Mouse (Mus musculus) E14TG2a.4 (cell line): Measurements from ENCODE around the gene Tsfm.

Experiments used
- H3K27me3 ChIP-seq: 2 replicates; pipeline ENCODE4 v1.6.1; 2014; ENCODE audit warnings: low read length, control low read depth; ENCODE audit not compliant: insufficient read depth
- H3K36me3 ChIP-seq: 2 replicates; pipeline ENCODE4 v1.6.1; 2014; ENCODE audit warnings: low read length, control low read depth; ENCODE audit not compliant: insufficient read depth
- H3K4me1 ChIP-seq: replicated peaks from 2 replicates; pipeline ENCODE4 v1.6.1; 2014; ENCODE audit warnings: low read depth, low read length, control low read depth
- H3K4me3 ChIP-seq: replicated peaks from 2 replicates; pipeline ENCODE4 v1.5.1; 2014; ENCODE audit warnings: mild to moderate bottlenecking, low read length
- H3K9me3 ChIP-seq: 2 replicates; pipeline ENCODE4 v1.6.1; 2014; ENCODE audit warnings: low read length, control low read depth
- CTCF ChIP-seq: conservative IDR thresholded peaks from 2 replicates; pipeline ENCODE4 v1.5.1; 2014; ENCODE audit warnings: low read length
- NANOG ChIP-seq: IDR thresholded peaks from 2 replicates; pipeline ENCODE4 v1.6.1; 2014; ENCODE audit warnings: borderline replicate concordance, low read length, mixed read lengths
- POU5F1 ChIP-seq: IDR thresholded peaks from 2 replicates; pipeline ENCODE4 v1.6.1; 2014; ENCODE audit warnings: low read length, borderline replicate concordance

Tsfm gene

DNA sequence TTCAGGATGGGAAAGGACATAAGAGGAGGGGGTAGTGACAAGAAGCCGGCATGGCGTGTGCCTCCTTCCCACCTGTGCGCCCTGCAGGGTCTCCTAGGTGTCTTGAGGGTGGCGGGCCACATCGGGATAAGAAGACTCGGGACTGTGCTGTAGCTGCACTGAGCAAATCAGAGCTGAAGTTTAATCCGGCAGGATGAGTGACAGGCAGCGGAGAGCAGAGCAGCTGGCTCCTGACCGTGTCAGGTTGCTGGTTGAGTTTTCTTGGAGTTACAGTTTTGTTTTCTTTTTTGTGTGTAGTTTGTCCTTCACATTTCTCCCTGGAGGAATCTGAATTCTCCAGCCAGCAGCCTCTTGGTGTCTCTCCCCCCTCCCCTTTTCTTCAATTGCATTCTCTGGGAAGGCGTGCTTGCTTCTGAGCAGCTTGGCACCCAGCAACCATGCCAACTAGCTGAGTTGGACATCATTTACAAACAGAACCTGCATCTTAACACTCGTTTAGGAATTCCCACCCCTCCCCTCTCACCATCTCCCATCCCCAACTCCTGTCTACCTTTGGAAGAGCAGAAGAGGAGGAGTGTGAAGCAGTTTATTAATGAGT, 49.6 kb downstream of the Tsfm start:
- Histone ChIP-seq H3K27me3 (0 out of 2 replicates have a peak, but pooled peaks cover 2% of the 10 kb centered on the region), H3K36me3 (peaks cover 33% of the 10 kb centered on the region), H3K9me3 (no peaks in the 10 kb centered on the region), H3K4me3 (peak overlapping the region; percentile 91), H3K4me1 (peaks cover 84% of the 10 kb centered on the region)
- TF ChIP-seq CTCF (no peak), NANOG (no peak), POU5F1 (no peak)

DNA sequence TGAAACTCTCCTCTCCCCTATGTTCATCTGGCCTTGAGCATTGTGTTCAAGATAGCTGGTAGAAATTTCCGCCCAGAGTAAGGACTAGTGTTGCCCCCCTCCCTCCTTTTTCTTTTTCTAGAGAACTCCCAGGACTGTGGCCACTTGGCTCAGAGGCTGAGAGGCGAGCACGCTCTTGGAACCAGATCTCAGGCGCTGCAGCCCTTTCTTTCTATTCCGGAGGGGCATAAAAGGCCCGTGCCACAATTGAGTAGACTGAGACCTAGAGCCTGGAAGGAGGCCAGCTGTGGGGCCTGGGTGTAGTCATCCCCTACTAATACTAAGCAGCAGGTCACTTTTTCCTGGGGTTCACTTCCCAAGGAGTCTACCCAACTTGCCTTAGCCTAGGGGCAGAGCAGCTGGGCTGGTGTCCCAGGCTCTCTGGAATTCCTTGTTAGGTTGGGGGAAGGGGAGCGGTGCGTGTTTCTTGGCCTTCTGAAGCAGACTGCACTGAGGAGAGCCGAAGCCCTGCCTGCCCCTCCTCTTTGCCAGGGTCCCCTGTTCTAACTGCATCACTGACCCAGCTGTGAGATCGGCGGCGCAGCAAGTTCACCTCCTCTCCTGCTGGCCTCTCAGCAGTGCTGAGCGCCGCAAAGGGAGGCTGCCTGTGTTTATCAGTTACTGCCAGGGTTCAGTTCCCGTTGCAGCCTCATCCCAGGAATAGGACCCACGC, 50.3 kb downstream of the Tsfm start:
- Histone ChIP-seq H3K4me3 (peak overlapping the region; percentile 91), H3K27me3 (peaks cover 3% of the 10 kb centered on the region), H3K36me3 (peaks cover 30% of the 10 kb centered on the region), H3K9me3 (no peaks in the 10 kb centered on the region), H3K4me1 (peaks cover 84% of the 10 kb centered on the region)
- TF ChIP-seq CTCF (no peak), POU5F1 (no peak), NANOG (no peak)

DNA sequence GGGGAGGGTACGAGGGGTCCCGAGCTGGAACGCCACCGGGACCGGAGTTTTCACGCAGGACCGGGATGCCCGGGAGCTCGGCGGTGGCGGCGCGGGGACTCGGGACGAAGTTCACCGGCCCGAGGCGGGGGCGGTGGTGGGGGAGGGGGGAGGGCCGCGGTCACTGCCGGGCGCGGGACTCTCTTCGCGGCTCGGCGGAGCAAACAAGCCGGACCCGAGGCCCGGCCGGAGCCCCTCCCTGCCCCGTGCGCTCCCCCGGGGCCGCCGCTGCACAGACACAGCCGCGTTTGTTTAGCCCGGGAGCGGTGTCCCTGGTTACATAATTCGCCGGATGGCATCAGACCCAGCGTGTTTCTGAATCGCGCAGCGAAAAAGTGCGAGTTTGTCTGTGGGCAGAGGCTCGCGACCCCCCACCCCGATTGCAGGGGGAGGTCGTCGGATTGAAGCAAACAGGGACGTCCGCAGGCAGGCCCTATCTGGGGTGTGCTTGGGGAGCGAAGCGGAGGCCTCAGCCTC, 50.9 kb downstream of the Tsfm start:
- peak overlapping the region; percentile 91 for H3K4me3 ChIP-seq
- peaks cover 6% of the 10 kb centered on the region for H3K27me3 ChIP-seq
- H3K36me3 ChIP-seq: peaks cover 29% of the 10 kb centered on the region
- no peak for TF ChIP-seq NANOG
- TF ChIP-seq CTCF: no peak
- TF ChIP-seq POU5F1: no peak
- peaks cover 82% of the 10 kb centered on the region for H3K4me1 ChIP-seq
- no peaks in the 10 kb centered on the region for H3K9me3 ChIP-seq

DNA sequence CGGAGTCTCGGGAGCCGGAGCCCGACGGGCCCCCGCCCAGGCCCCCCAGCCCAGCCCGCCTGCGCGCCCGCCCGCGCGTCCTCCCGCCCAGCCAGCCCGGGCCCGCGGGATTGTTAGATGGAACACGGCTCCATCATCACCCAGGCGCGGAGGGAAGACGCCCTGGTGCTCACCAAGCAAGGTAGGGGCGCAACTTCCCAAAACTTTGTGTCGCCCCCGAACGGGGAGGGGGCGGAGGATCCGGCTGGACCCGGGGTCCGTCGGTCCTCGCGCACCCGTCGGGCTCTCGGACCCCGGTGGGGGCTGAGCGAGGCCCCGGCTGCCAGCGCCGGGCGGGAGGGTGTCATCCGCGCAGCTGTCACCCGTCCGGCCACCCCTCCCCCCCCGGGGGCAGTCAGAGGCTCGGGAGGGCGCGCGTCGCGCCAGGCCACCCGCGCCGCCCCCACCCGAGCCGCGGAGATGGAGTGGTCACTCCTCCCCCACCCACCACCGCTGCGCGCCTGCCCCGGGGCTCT, 51.5 kb downstream of the Tsfm start:
- Histone ChIP-seq H3K27me3 (peaks cover 6% of the 10 kb centered on the region), H3K4me1 (peaks cover 82% of the 10 kb centered on the region), H3K36me3 (peaks cover 24% of the 10 kb centered on the region), H3K4me3 (peak overlapping the region; percentile 91), H3K9me3 (no peaks in the 10 kb centered on the region)
- TF ChIP-seq POU5F1: no peak
- no peak for TF ChIP-seq CTCF
- TF ChIP-seq NANOG: no peak

DNA sequence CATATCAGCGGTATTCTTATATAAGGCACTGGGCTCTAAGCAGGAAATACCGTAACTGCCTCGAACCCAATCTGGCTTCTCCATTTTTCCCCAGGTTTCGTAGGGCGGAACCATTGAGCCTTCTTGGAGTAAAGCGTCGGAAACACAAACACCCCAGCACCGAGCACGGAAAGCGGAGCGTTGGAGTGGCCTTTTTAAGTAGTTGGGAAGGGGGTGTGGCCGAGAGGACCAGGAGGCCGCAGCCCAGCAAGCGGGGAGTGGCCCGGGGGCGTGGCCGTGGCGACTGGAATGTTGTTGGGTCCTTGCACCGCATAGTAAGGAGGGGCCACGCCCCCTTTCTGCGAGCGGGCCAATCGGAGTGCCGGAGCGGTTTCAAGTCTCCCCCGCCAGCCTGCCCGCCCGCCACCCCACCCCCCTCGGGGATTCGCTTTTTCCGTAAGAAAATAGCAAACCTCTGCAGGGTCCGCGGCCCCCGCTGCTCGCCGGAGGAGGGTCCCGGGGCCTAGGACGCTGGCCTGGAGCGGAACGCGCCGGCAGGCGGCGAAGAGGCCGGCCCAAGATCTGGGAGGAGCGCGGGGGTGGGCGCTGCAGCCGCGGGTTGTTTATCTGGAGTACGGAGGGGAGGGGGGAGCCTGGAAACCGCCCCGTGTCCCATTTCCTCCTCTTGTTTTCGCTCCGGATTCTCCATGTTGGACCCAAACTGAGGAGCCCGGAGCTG, 52.2 kb downstream of the Tsfm start, which contains the start of gene Ctdsp2:
Ctdsp2 (plus strand) TSS at position 441 of the 718 bp plus-strand sequence.
- Histone ChIP-seq H3K9me3 (no peaks in the 10 kb centered on the region), H3K4me3 (peak within 1 kb of the TSS; percentile 91), H3K27me3 (peaks cover 6% of the 10 kb centered on the region), H3K36me3 (peaks cover 17% of the 10 kb centered on the region), H3K4me1 (peaks cover 82% of the 10 kb centered on the region)
- TF ChIP-seq CTCF: no peak
- no peak for TF ChIP-seq NANOG
- no peak for TF ChIP-seq POU5F1

DNA sequence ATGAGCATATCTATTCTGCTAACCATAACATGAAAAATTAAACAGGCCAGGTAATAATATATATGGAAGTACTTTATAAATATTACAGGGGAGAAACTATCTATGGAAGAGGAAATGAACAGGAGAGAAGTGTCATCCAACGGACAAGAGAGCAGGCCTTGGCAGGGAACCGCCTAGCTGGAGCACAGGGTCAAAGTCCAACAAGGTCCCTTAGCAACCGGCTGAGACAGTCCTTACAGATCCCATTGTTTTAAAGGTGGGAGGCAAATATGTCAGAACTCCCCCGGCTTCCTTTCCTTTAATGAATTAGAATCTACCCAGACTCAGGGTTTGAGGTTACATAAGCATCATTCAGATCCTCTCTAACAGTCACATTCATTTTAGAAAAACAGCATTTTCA, 53.6 kb downstream of the Tsfm start:
- no peaks in the 10 kb centered on the region for H3K9me3 ChIP-seq
- H3K27me3 ChIP-seq: peaks cover 6% of the 10 kb centered on the region
- peaks cover 78% of the 10 kb centered on the region for H3K4me1 ChIP-seq
- peaks cover 5% of the 10 kb centered on the region; the same call in 1 of the 2 replicates for H3K36me3 ChIP-seq
- TF ChIP-seq POU5F1 (no peak), NANOG (no peak), CTCF (no peak)
- H3K4me3 ChIP-seq: no peak overlapping the region

DNA sequence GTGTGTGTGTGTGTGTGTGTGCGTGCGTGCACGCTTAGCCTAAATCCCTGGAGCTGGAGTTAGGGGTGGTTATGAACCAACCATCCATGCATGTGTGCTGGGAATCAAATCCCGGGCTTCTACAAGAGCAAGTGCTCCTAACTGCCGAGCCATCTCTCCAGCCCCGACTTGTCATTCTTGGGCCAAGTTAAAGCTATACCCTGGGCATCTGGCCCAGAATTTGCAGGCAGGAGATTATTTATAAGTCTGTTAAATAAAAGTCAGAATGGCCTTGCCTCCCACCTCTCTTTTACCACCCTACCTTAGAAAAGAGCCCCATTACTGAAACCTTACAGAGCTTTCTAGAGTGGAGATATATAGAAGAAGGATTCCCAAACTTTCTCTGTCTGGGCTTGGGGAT, 54.9 kb downstream of the Tsfm start:
- Histone ChIP-seq H3K27me3 (peaks cover 6% of the 10 kb centered on the region), H3K4me3 (no peak overlapping the region), H3K9me3 (no peaks in the 10 kb centered on the region), H3K4me1 (peaks cover 75% of the 10 kb centered on the region), H3K36me3 (0 out of 2 replicates have a peak, but pooled peaks cover under 1% of the 10 kb centered on the region)
- TF ChIP-seq CTCF (no peak), NANOG (no peak), POU5F1 (no peak)

DNA sequence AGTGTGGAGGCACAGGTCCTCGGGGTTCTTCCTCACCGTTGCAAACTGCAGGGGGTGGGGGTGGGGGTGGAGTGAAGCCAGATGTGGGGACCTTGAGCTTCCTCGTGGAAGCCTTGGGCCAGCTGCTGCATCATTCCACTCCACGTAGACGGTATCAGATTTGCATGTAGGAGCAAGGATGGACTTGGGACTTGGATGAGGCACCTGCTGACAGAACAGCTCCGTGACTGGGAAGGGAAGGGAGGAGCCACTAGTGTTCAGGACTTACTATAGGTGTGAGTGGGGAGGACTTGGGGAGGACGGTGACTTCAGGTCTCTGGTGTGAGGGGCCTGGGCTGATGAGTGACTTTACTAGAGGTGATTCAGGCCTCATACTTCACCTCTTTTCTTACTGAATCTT, 57.7 kb downstream of the Tsfm start:
- Histone ChIP-seq H3K36me3 (no peaks in the 10 kb centered on the region), H3K4me3 (peak overlapping the region; percentile 64), H3K9me3 (no peaks in the 10 kb centered on the region), H3K4me1 (peaks cover 82% of the 10 kb centered on the region), H3K27me3 (peaks cover 6% of the 10 kb centered on the region)
- no peak for TF ChIP-seq NANOG
- no peak for TF ChIP-seq CTCF
- no peak for TF ChIP-seq POU5F1
